ENCODE assay signal across 26 mouse cellular contexts in genomic region chr9:10447220-10447837, GRCm38 (mm10).
DNase-seq lines count a peak whose midpoint lies in the region; ATAC-seq and TF ChIP-seq lines count a peak whose summit lies in the region.
"Had no signal": no experiment of that assay in that cellular context is flagged by ENCODE, and none has a peak within 500 bp of the region (broad histone marks: within the 10 kb centered on the region; RNA-seq: fewer than 3 reads in every experiment).

No protein-coding gene starts in this region.

- no peaks in the 10 kb centered on the region for H3K36me3 ChIP-seq in hindbrain, embryonic 14.5 days (replicated peaks; ENCODE audit: control insufficient read depth, insufficient read depth)
- no peaks in the 10 kb centered on the region for H3K36me3 ChIP-seq in hindbrain, postnatal 0 days (ENCODE audit: insufficient read depth, low read length)
- H3K36me3 ChIP-seq in embryonic facial prominence, embryonic 15.5 days: no peaks in the 10 kb centered on the region
- no peaks in the 10 kb centered on the region for H3K36me3 ChIP-seq in midbrain, embryonic 13.5 days
- H3K36me3 ChIP-seq: heart, embryonic 13.5 days; hindbrain, embryonic 15.5 days; limb, embryonic 13.5 days; lung, embryonic 15.5 days; neural tube, embryonic 12.5 days; stomach, embryonic 15.5 days had no signal

- H3K27ac ChIP-seq in hindbrain, embryonic 14.5 days: no peak overlapping the region
- no peak overlapping the region for H3K27ac ChIP-seq in hindbrain, postnatal 0 days
- no peak overlapping the region for H3K27ac ChIP-seq in embryonic facial prominence, embryonic 15.5 days (replicated peaks)
- peak overlapping the region; percentile 56 for H3K27ac ChIP-seq in midbrain, embryonic 13.5 days
- H3K27ac ChIP-seq: heart, embryonic 13.5 days; hindbrain, embryonic 15.5 days; kidney, postnatal 0 days; limb, embryonic 13.5 days; liver, embryonic 14.5 days; lung, embryonic 15.5 days; neural tube, embryonic 12.5 days; stomach, embryonic 15.5 days had no signal

- ATAC-seq in hindbrain, embryonic 14.5 days (ENCODE audit: low FRiP score): peak; percentile 53; the same call in 1 of the 2 replicates
- ATAC-seq in hindbrain, postnatal 0 days: no peak
- peak; percentile 70; the same call in 1 of the 2 replicates for ATAC-seq in embryonic facial prominence, embryonic 15.5 days (ENCODE audit: insufficient number of reproducible peaks, low FRiP score, low TSS enrichment, low read depth)
- ATAC-seq in midbrain, embryonic 13.5 days: peak; percentile 74
- ATAC-seq in monocyte, adult 5-6 weeks (replicated peaks; ENCODE audit: insufficient number of reproducible peaks, low FRiP score, low TSS enrichment, poor library complexity, severe bottlenecking): no peak

- H3K4me1 ChIP-seq in hindbrain, embryonic 14.5 days (replicated peaks; ENCODE audit: control insufficient read depth, insufficient read depth, low read length): peaks cover 7% of the 10 kb centered on the region; the same call in 1 of the 2 replicates
- H3K4me1 ChIP-seq in hindbrain, postnatal 0 days (ENCODE audit: insufficient read depth, low read length): no peaks in the 10 kb centered on the region; the same call in 1 of the 2 replicates
- no peaks in the 10 kb centered on the region for H3K4me1 ChIP-seq in embryonic facial prominence, embryonic 15.5 days
- peaks cover 15% of the 10 kb centered on the region for H3K4me1 ChIP-seq in midbrain, embryonic 13.5 days (replicated peaks)
- H3K4me1 ChIP-seq: heart, embryonic 13.5 days; hindbrain, embryonic 15.5 days; limb, embryonic 13.5 days; lung, embryonic 15.5 days; stomach, embryonic 15.5 days had no signal

- H3K9me3 ChIP-seq in hindbrain, embryonic 14.5 days (ENCODE audit: control insufficient read depth, low read length): no peaks in the 10 kb centered on the region
- H3K9me3 ChIP-seq in hindbrain, postnatal 0 days (ENCODE audit: low read length): no peaks in the 10 kb centered on the region
- no peaks in the 10 kb centered on the region for H3K9me3 ChIP-seq in embryonic facial prominence, embryonic 15.5 days (replicated peaks)
- H3K9me3 ChIP-seq in midbrain, embryonic 13.5 days: no peaks in the 10 kb centered on the region
- H3K9me3 ChIP-seq: heart, embryonic 13.5 days; hindbrain, embryonic 15.5 days; limb, embryonic 13.5 days; lung, embryonic 15.5 days; neural tube, embryonic 12.5 days; stomach, embryonic 15.5 days had no signal

- H3K4me2 ChIP-seq in hindbrain, embryonic 14.5 days (replicated peaks): no peak overlapping the region
- H3K4me2 ChIP-seq in hindbrain, postnatal 0 days (ENCODE audit: low read depth, low read length): no peak overlapping the region
- H3K4me2 ChIP-seq in embryonic facial prominence, embryonic 15.5 days (replicated peaks): no peak overlapping the region
- H3K4me2 ChIP-seq in midbrain, embryonic 13.5 days (replicated peaks): no peak overlapping the region
- H3K4me2 ChIP-seq: heart, embryonic 13.5 days; hindbrain, embryonic 15.5 days; limb, embryonic 13.5 days; lung, embryonic 15.5 days; neural tube, embryonic 12.5 days; stomach, embryonic 15.5 days had no signal

- no peak for TF ChIP-seq CTCF in hindbrain, postnatal 0 days (IDR thresholded peaks at IDR 0.05; ENCODE audit: low read depth)

- no peak for DNase-seq in hindbrain, embryonic 14.5 days (ENCODE audit: low spot score)
- no peak for DNase-seq in hindbrain, postnatal 0 days (ENCODE audit: low spot score)
- no peak for DNase-seq in right cerebral cortex, postnatal 4 days
- DNase-seq in frontal cortex, postnatal 14 days (ENCODE audit: low spot score in 2 of 2): no peak
- DNase-seq: adrenal gland, adult 8-10 months; B cell, adult 2 months; cerebellum, adult 9-11 months; gastrocnemius, postnatal 14 days; heart, adult 18-20 months; heart, postnatal 36 days; kidney, adult 11 months; lung, postnatal 4 days; right cerebral cortex, postnatal 25 days; thymus, adult 18-20 months; thymus, postnatal 4 days had no signal

- no peak overlapping the region for H3K4me3 ChIP-seq in hindbrain, embryonic 14.5 days (replicated peaks; ENCODE audit: low read length)
- H3K4me3 ChIP-seq in hindbrain, postnatal 0 days (ENCODE audit: low read length): no peak overlapping the region
- H3K4me3 ChIP-seq in embryonic facial prominence, embryonic 15.5 days (replicated peaks): no peak overlapping the region
- no peak overlapping the region for H3K4me3 ChIP-seq in midbrain, embryonic 13.5 days (replicated peaks)
- H3K4me3 ChIP-seq: heart, embryonic 13.5 days; hindbrain, embryonic 15.5 days; limb, embryonic 13.5 days; lung, embryonic 15.5 days; neural tube, embryonic 12.5 days; stomach, embryonic 15.5 days had no signal

- no peaks in the 10 kb centered on the region for H3K27me3 ChIP-seq in hindbrain, embryonic 14.5 days (ENCODE audit: control insufficient read depth, insufficient read depth, low read length)
- H3K27me3 ChIP-seq in hindbrain, postnatal 0 days (ENCODE audit: insufficient read depth, low read length): no peaks in the 10 kb centered on the region
- no peaks in the 10 kb centered on the region for H3K27me3 ChIP-seq in embryonic facial prominence, embryonic 15.5 days
- H3K27me3 ChIP-seq in midbrain, embryonic 13.5 days: no peaks in the 10 kb centered on the region
- H3K27me3 ChIP-seq: heart, embryonic 13.5 days; hindbrain, embryonic 15.5 days; limb, embryonic 13.5 days; lung, embryonic 15.5 days; neural tube, embryonic 12.5 days; stomach, embryonic 15.5 days had no signal

- H3K9ac ChIP-seq in hindbrain, embryonic 14.5 days: no peak overlapping the region
- H3K9ac ChIP-seq in hindbrain, postnatal 0 days (replicated peaks; ENCODE audit: low read length): no peak overlapping the region
- no peak overlapping the region for H3K9ac ChIP-seq in embryonic facial prominence, embryonic 15.5 days
- H3K9ac ChIP-seq in midbrain, embryonic 13.5 days (replicated peaks): no peak overlapping the region
- H3K9ac ChIP-seq: heart, embryonic 13.5 days; hindbrain, embryonic 15.5 days; limb, embryonic 13.5 days; liver, embryonic 14.5 days; lung, embryonic 15.5 days; neural tube, embryonic 12.5 days; stomach, embryonic 15.5 days had no signal

Comparison
In these comparisons a context has a peak if more than half of its experiments do, and no peak if none do; other contexts are left out.
1. ATAC-seq: peak in hindbrain, embryonic 14.5 days (single experiment), embryonic facial prominence, embryonic 15.5 days (single experiment) and midbrain, embryonic 13.5 days (single experiment); none in hindbrain, postnatal 0 days (single experiment) and monocyte, adult 5-6 weeks (single experiment).